Mouse (Mus musculus) testis, adult 2 months (tissue): ENCODE measurements around the gene Pex5l.

Experiments
- CTCF ChIP-seq: fragments of 200-500 bp; IDR thresholded peaks from 2 replicates; pipeline ENCODE4 v1.5.1; 2012; ENCODE audit warnings: low read depth, mild to moderate bottlenecking, inconsistent platforms, low read length, moderate library complexity; ENCODE audit not compliant: control insufficient read depth, insufficient read depth, insufficient replicate concordance
- POLR2A ChIP-seq: fragments of 200-500 bp; IDR thresholded peaks from 2 replicates; pipeline ENCODE4 v1.6.1; 2012; ENCODE audit warnings: low read depth, mild to moderate bottlenecking, inconsistent platforms, low read length, moderate library complexity; ENCODE audit not compliant: control insufficient read depth

DNA sequence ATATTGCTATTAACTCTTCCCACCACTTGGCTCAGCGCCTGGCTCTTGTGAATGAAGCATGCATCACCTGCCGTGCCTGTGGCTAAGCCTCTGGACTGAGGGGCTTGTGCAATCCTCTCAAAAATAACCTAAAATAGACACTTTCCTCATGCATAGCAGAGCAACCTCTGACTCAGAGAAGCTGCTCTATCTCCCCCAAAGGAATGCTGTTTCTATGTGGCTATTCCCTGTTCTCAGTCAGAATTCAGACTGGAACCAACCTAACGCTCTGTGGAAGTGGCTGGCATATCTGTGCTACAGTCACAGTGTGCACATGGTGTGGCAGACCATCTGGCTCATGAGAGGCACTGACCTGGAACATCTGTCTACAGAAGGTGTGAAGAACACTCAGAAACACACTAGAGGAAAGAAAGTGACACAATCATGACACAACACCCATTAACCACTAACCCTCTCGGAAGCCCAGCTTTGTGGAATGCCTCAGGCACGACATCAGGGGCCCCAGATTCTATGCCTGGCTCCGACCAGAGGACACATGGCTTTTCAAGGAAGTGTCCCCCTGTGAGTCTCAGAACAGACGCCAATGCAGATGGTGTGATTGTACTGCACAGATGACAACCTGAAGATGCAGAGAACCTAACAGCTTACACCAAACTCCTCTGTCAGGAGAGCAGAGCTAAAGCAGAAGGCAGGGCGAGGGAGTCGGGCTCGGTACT, 68.6 kb downstream of the Pex5l start:
- TF ChIP-seq CTCF (no peak), POLR2A (no peak)
